Mouse (Mus musculus): Measurements from ENCODE around the gene Olfr523. TPM values are rescaled to one million over a fixed set of nuclear protein-coding genes. Genes with fewer than 3 reads are reported as not detected.

Olfr523 gene
- polyA plus RNA-seq, 1 experiment, result not detected

GRCm38 (mm10) chr7:140217967-140218366, 45.0 kb downstream of the Olfr523 start, which contains the start of gene Cd163l1:
Gene Cd163l1 (plus strand): TSS chr7:140218267.
- Histone ChIP-seq H3K4me3 (ENCODE audit: insufficient read depth, low read length) (no peak within 1 kb of the TSS), H3K27ac (ENCODE audit: insufficient read depth, low read length) (no peak within 1 kb of the TSS), H3K4me1 (ENCODE audit: control insufficient read depth, insufficient read depth, low read length) (no peaks in the 10 kb centered on the region)
- TF ChIP-seq CTCF (IDR thresholded peaks at IDR 0.05; ENCODE audit: borderline replicate concordance, insufficient read depth, low read length) (no peak), POLR2A (IDR thresholded peaks at IDR 0.05; ENCODE audit: low read depth, low read length) (no peak)

GRCm38 (mm10) chr7:140219268-140219667, 46.3 kb downstream of the Olfr523 start:
- no peaks in the 10 kb centered on the region for H3K4me1 ChIP-seq (ENCODE audit: control insufficient read depth, insufficient read depth, low read length)
- no peak for TF ChIP-seq POLR2A (IDR thresholded peaks at IDR 0.05; ENCODE audit: low read depth, low read length)
- TF ChIP-seq CTCF (IDR thresholded peaks at IDR 0.05; ENCODE audit: borderline replicate concordance, insufficient read depth, low read length), result no peak
- H3K27ac ChIP-seq (ENCODE audit: insufficient read depth, low read length), result no peak overlapping the region
- H3K4me3 ChIP-seq (ENCODE audit: insufficient read depth, low read length), result no peak overlapping the region

- H3K27ac ChIP-seq (ENCODE audit: insufficient read depth, low read length), result no peak overlapping the region
- no peak for TF ChIP-seq POLR2A (IDR thresholded peaks at IDR 0.05; ENCODE audit: low read depth, low read length)
- TF ChIP-seq CTCF (IDR thresholded peaks at IDR 0.05; ENCODE audit: borderline replicate concordance, insufficient read depth, low read length), result no peak
- no peak overlapping the region for H3K4me3 ChIP-seq (ENCODE audit: insufficient read depth, low read length)
- H3K4me1 ChIP-seq (ENCODE audit: control insufficient read depth, insufficient read depth, low read length), result no peaks in the 10 kb centered on the region
Observed at GRCm38 (mm10) chr7:140220375-140220774, 47.4 kb downstream of the Olfr523 start.

GRCm38 (mm10) chr7:140224209-140224608, 51.2 kb downstream of the Olfr523 start:
- H3K4me3 ChIP-seq (ENCODE audit: insufficient read depth, low read length), result no peak overlapping the region
- H3K4me1 ChIP-seq (ENCODE audit: control insufficient read depth, insufficient read depth, low read length), result no peaks in the 10 kb centered on the region
- H3K27ac ChIP-seq (ENCODE audit: insufficient read depth, low read length), result no peak overlapping the region
- no peak for TF ChIP-seq CTCF (IDR thresholded peaks at IDR 0.05; ENCODE audit: borderline replicate concordance, insufficient read depth, low read length)
- TF ChIP-seq POLR2A (IDR thresholded peaks at IDR 0.05; ENCODE audit: low read depth, low read length), result no peak

Other genes with a start within 250 kb of the Olfr523 start
- not detected in 2 replicates for gene Utf1, start 229.4 kb upstream of the Olfr523 start, polyA plus RNA-seq (2011; ENCODE audit: insufficient read length, low read depth, missing spikeins)
- gene 6430531B16Rik, start 194.5 kb upstream of the Olfr523 start, polyA plus RNA-seq (2011; ENCODE audit: insufficient read length, low read depth, missing spikeins), result not detected in 2 replicates
- 9.0 and 17.4 TPM in 2 replicates for gene Adam8, start 180.7 kb upstream of the Olfr523 start, polyA plus RNA-seq (2011; ENCODE audit: insufficient read length, low read depth, missing spikeins)
- 19.8 and 21.0 TPM in 2 replicates for gene Zfp511, start 136.8 kb upstream of the Olfr523 start, polyA plus RNA-seq (2011; ENCODE audit: insufficient read length, low read depth, missing spikeins)
- 29.9 and 38.5 TPM in 2 replicates for gene Tubgcp2, start 136.5 kb upstream of the Olfr523 start, polyA plus RNA-seq (2011; ENCODE audit: insufficient read length, low read depth, missing spikeins)
- gene Msx3, start 124.1 kb upstream of the Olfr523 start, polyA plus RNA-seq (2011; ENCODE audit: insufficient read length, low read depth, missing spikeins), result not detected in 2 replicates
- gene Caly, start 90.7 kb upstream of the Olfr523 start, polyA plus RNA-seq (2011; ENCODE audit: insufficient read length, low read depth, missing spikeins), result not detected in 2 replicates
- gene Prap1, start 79.8 kb upstream of the Olfr523 start, polyA plus RNA-seq (2011; ENCODE audit: insufficient read length, low read depth, missing spikeins), result not detected in 2 replicates
- gene Fuom, start 70.8 kb upstream of the Olfr523 start, polyA plus RNA-seq (2011; ENCODE audit: insufficient read length, low read depth, missing spikeins), result 15.1 and 29.3 TPM in 2 replicates
- gene Paox, start 57.4 kb upstream of the Olfr523 start, polyA plus RNA-seq (2011; ENCODE audit: insufficient read length, low read depth, missing spikeins), result 8.9 and 9.8 TPM in 2 replicates
- gene Echs1, start 56.7 kb upstream of the Olfr523 start, polyA plus RNA-seq (2011; ENCODE audit: insufficient read length, low read depth, missing spikeins), result 85.2 and 95.9 TPM in 2 replicates
- gene Mtg1, start 35.7 kb upstream of the Olfr523 start, polyA plus RNA-seq (2011; ENCODE audit: insufficient read length, low read depth, missing spikeins), result 18.0 and 19.7 TPM in 2 replicates
- 0.16 TPM in 1 of 2 replicates, not detected in the other for gene Sprn, start 18.3 kb upstream of the Olfr523 start, polyA plus RNA-seq (2011; ENCODE audit: insufficient read length, low read depth, missing spikeins)
- gene Olfr522, start 8.5 kb upstream of the Olfr523 start, polyA plus RNA-seq (2011; ENCODE audit: insufficient read length, low read depth, missing spikeins), result not detected in 2 replicates
- gene Olfr524, start 32.7 kb downstream of the Olfr523 start, polyA plus RNA-seq (2011; ENCODE audit: insufficient read length, low read depth, missing spikeins), result not detected in 2 replicates
- gene Cd163l1, start 45.0 kb downstream of the Olfr523 start, polyA plus RNA-seq (2011; ENCODE audit: insufficient read length, low read depth, missing spikeins), result not detected in 2 replicates
- gene 5830411N06Rik, start 74.1 kb downstream of the Olfr523 start, polyA plus RNA-seq (2011; ENCODE audit: insufficient read length, low read depth, missing spikeins), result not detected in 2 replicates
- not detected in 2 replicates for gene Olfr525, start 147.6 kb downstream of the Olfr523 start, polyA plus RNA-seq (2011; ENCODE audit: insufficient read length, low read depth, missing spikeins)
- not detected in 2 replicates for gene Olfr527, start 160.8 kb downstream of the Olfr523 start, polyA plus RNA-seq (2011; ENCODE audit: insufficient read length, low read depth, missing spikeins)
- not detected in 2 replicates for gene Olfr60, start 188.5 kb downstream of the Olfr523 start, polyA plus RNA-seq (2011; ENCODE audit: insufficient read length, low read depth, missing spikeins)
- gene Olfr530, start 203.1 kb downstream of the Olfr523 start, polyA plus RNA-seq (2011; ENCODE audit: insufficient read length, low read depth, missing spikeins), result not detected in 2 replicates
- not detected in 2 replicates for gene Olfr531, start 229.7 kb downstream of the Olfr523 start, polyA plus RNA-seq (2011; ENCODE audit: insufficient read length, low read depth, missing spikeins)
- not detected in 2 replicates for gene Olfr532, start 248.4 kb downstream of the Olfr523 start, polyA plus RNA-seq (2011; ENCODE audit: insufficient read length, low read depth, missing spikeins)